Mouse (Mus musculus): ENCODE measurements around the gene Prrt4. TPM values are rescaled to one million over a fixed set of nuclear protein-coding genes. Genes with fewer than 3 reads are reported as not detected.

Prrt4 gene
- polyA plus RNA-seq, 1 experiment from 2014 or later, result 0.30 TPM

DNA sequence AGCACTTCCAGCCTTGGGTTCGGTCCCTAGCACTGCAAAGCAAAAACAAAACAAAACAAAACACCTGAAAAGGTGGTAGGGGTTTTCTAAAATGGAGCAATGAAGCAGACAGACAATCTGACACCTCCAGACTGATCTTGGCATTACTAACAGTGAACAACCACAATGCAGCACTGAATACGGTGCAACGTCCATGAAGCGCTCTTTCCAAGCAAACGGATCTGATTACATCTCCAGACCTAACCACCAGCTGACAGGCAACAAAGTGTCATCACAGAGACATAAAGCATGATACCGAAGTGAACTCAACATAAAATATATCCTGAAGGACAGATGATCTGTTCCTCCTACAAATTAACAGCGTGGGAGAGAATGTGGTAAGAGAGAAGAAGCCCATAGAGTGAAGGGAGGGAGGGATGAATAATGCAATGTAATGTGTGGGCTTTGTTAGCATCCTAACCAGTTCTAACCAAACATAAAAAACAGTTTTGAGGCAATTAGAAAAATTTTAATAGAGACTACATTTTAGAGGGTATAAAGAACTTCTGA lies 52.4 kb downstream of the Prrt4 start:
- no peaks in the 10 kb centered on the region for H3K9me3 ChIP-seq (ENCODE audit: control insufficient read depth, low read length)
- TF ChIP-seq CTCF (IDR thresholded peaks at IDR 0.05; ENCODE audit: low read depth) (no peak), EP300 (optimal IDR thresholded peaks at IDR 0.05) (no peak)
- ATAC-seq (ENCODE audit: low FRiP score, low TSS enrichment), result no peak
- H3K9ac ChIP-seq (ENCODE audit: low read length), result no peak overlapping the region
- H3K4me2 ChIP-seq (replicated peaks; ENCODE audit: low read depth), result no peak overlapping the region
- no peaks in the 10 kb centered on the region for H3K4me1 ChIP-seq (replicated peaks; ENCODE audit: control insufficient read depth, insufficient read depth)
- no peaks in the 10 kb centered on the region for H3K27me3 ChIP-seq (ENCODE audit: control insufficient read depth, insufficient read depth, low read length)
- WGBS, result 89% methylated on average over 7 of the region's 7 CpGs
- no peak overlapping the region for H3K27ac ChIP-seq (replicated peaks)
- no peak for DNase-seq (ENCODE audit: low spot score)
- H3K36me3 ChIP-seq (ENCODE audit: control insufficient read depth, insufficient read depth, low read length), result peaks cover 12% of the 10 kb centered on the region; the same call in 1 of the 2 replicates
- H3K4me3 ChIP-seq (ENCODE audit: low read depth, low read length), result no peak overlapping the region

DNA sequence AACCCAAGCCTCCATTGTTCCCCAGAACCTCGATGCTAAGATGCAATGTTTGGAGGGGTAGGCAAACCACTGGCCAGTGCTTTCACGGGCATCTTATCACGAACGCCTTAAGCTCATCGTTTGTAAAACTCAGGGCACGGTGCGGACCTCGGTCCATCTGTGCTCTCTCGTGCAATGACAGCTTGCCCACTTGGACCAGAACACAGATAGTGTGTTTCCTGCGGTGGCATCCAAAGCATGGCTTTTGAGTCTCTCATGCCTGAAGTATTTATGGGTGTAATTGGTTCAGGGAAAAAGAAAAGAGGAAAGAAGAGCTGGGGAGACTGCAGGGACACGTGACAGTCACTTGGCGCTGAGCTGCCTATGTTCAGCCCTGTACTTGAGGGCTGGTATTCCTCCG lies 59.4 kb downstream of the Prrt4 start:
- DNase-seq (ENCODE audit: low spot score) (no peak), ATAC-seq (ENCODE audit: low FRiP score, low TSS enrichment) (no peak)
- no peaks in the 10 kb centered on the region for H3K36me3 ChIP-seq (ENCODE audit: control insufficient read depth, insufficient read depth, low read length)
- H3K27ac ChIP-seq (replicated peaks), result no peak overlapping the region
- H3K27me3 ChIP-seq (ENCODE audit: control insufficient read depth, insufficient read depth, low read length), result no peaks in the 10 kb centered on the region
- no peaks in the 10 kb centered on the region; the same call in 1 of the 2 replicates for H3K4me1 ChIP-seq (replicated peaks; ENCODE audit: control insufficient read depth, insufficient read depth)
- H3K4me3 ChIP-seq (ENCODE audit: low read depth, low read length), result no peak overlapping the region
- H3K9ac ChIP-seq (ENCODE audit: low read length), result no peak overlapping the region
- H3K9me3 ChIP-seq (ENCODE audit: control insufficient read depth, low read length), result no peaks in the 10 kb centered on the region
- no peak overlapping the region for H3K4me2 ChIP-seq (replicated peaks; ENCODE audit: low read depth)
- TF ChIP-seq EP300 (optimal IDR thresholded peaks at IDR 0.05) (no peak), CTCF (IDR thresholded peaks at IDR 0.05; ENCODE audit: low read depth) (no peak)
- WGBS, result 89% methylated on average over 13 of the region's 13 CpGs

Small RNA genes lying within 50 kb of the gene (microRNA-seq; reads per million reads assigned to microRNA genes)
- gene Gm24303, result not detected

Other genes with a start within 250 kb of the Prrt4 start
- not detected in 2 replicates for gene Lep, start 119.4 kb downstream of the Prrt4 start, polyA plus RNA-seq (2015; fragmentation: Nextera tagmentation; extraction: Ambion mirVana)
- 10.8 and 11.8 TPM in 2 replicates for gene Rbm28, start 14.6 kb downstream of the Prrt4 start, polyA plus RNA-seq (2015; fragmentation: Nextera tagmentation; extraction: Ambion mirVana)
- gene Impdh1, start 36.8 kb upstream of the Prrt4 start, polyA plus RNA-seq (2015; fragmentation: Nextera tagmentation; extraction: Ambion mirVana), result 26.9 and 28.0 TPM in 2 replicates
- 29.8 and 34.1 TPM in 2 replicates for gene Hilpda, start 92.9 kb upstream of the Prrt4 start, polyA plus RNA-seq (2015; fragmentation: Nextera tagmentation; extraction: Ambion mirVana)
- gene Fam71f2, start 100.0 kb upstream of the Prrt4 start, polyA plus RNA-seq (2015; fragmentation: Nextera tagmentation; extraction: Ambion mirVana), result 0.11 TPM in 1 of 2 replicates, not detected in the other
- gene Fam71f1, start 139.6 kb upstream of the Prrt4 start, polyA plus RNA-seq (2015; fragmentation: Nextera tagmentation; extraction: Ambion mirVana), result not detected in 2 replicates
- 174 and 205 TPM in 2 replicates for gene Calu, start 168.5 kb upstream of the Prrt4 start, polyA plus RNA-seq (2015; fragmentation: Nextera tagmentation; extraction: Ambion mirVana)
- 1.9 and 2.1 TPM in 2 replicates for gene Opn1sw, start 208.9 kb upstream of the Prrt4 start, polyA plus RNA-seq (2015; fragmentation: Nextera tagmentation; extraction: Ambion mirVana)
- 12.4 and 12.6 TPM in 2 replicates for gene Ccdc136, start 216.7 kb upstream of the Prrt4 start, polyA plus RNA-seq (2015; fragmentation: Nextera tagmentation; extraction: Ambion mirVana)

All from stomach, postnatal 0 days (tissue).